12 mouse cellular contexts compared by ENCODE assay signal in genomic region chr9:108343331-108343730, GRCm38 (mm10). TPM values are rescaled to one million over a fixed set of nuclear protein-coding genes. Genes with fewer than 3 reads are reported as not detected.
DNase-seq lines count a peak whose midpoint lies in the region; ATAC-seq and TF ChIP-seq lines count a peak whose summit lies in the region.
"Had no signal": no experiment of that assay in that cellular context is flagged by ENCODE, and none has a peak within 500 bp of the region (broad histone marks: within the 10 kb centered on the region; RNA-seq: fewer than 3 reads in every experiment).

No protein-coding gene starts in this region.

- DNase-seq in kidney, adult 9 months: peak; percentile 22
- DNase-seq in kidney, postnatal 25 days: no peak
- peak; percentile 21 for DNase-seq in adipocyte (ENCODE audit: low spot score)
- no peak for DNase-seq in yolk sac, embryonic 10.5 days (ENCODE audit: low spot score)
- DNase-seq in cerebellum, postnatal 36 days: no peak
- DNase-seq in layer of hippocampus, postnatal 10 days (ENCODE audit: low spot score in 2 of 2): no peak
- DNase-seq: lung, postnatal 4 days had no signal

- peaks cover 9% of the 10 kb centered on the region for H3K4me1 ChIP-seq in embryonic fibroblast, embryonic 13.5 days (ENCODE audit: control insufficient read depth, insufficient read depth, low read length)
- peaks cover 52% of the 10 kb centered on the region for H3K4me1 ChIP-seq in liver, embryonic 16.5 days (ENCODE audit: control insufficient read depth, low read depth, low read length)

- ATAC-seq in liver, embryonic 16.5 days (ENCODE audit: low read depth): no peak
- ATAC-seq: midbrain, embryonic 16.5 days had no signal

- H3K4me2 ChIP-seq in liver, embryonic 16.5 days (ENCODE audit: low read depth, low read length): peak overlapping the region; percentile 63
- H3K4me2 ChIP-seq: limb, embryonic 12.5 days had no signal

- no peak for TF ChIP-seq POLR2A in embryonic fibroblast, embryonic 13.5 days (IDR thresholded peaks at IDR 0.05; ENCODE audit: low read depth, low read length)

- H3K9me3 ChIP-seq in liver, embryonic 16.5 days (replicated peaks; ENCODE audit: control insufficient read depth, low read length): no peaks in the 10 kb centered on the region
- H3K9me3 ChIP-seq: limb, embryonic 12.5 days had no signal

- no peak overlapping the region for H3K4me3 ChIP-seq in embryonic fibroblast, embryonic 13.5 days (ENCODE audit: insufficient read depth, low read length)
- no peak overlapping the region for H3K4me3 ChIP-seq in liver, embryonic 16.5 days (ENCODE audit: low read depth, low read length)
- H3K4me3 ChIP-seq: layer of hippocampus, adult 2 months; limb, embryonic 12.5 days had no signal

- peaks cover 13% of the 10 kb centered on the region for H3K36me3 ChIP-seq in liver, embryonic 16.5 days (ENCODE audit: control insufficient read depth, insufficient read depth)

- peak overlapping the region; percentile 54 for H3K9ac ChIP-seq in liver, embryonic 16.5 days (ENCODE audit: low read depth, low read length)
- H3K9ac ChIP-seq: limb, embryonic 12.5 days had no signal

- no peak for TF ChIP-seq CTCF in embryonic fibroblast, embryonic 13.5 days (IDR thresholded peaks at IDR 0.05; ENCODE audit: borderline replicate concordance, insufficient read depth, low read length)

- H3K27ac ChIP-seq in embryonic fibroblast, embryonic 13.5 days (ENCODE audit: insufficient read depth, low read length): peak overlapping the region; percentile 98
- H3K27ac ChIP-seq in liver, embryonic 16.5 days (ENCODE audit: low read length): peak overlapping the region; percentile 100
- H3K27ac ChIP-seq: limb, embryonic 12.5 days had no signal

- no peaks in the 10 kb centered on the region for H3K27me3 ChIP-seq in liver, embryonic 16.5 days (ENCODE audit: control insufficient read depth, insufficient read depth, low read depth, low read length)
- H3K27me3 ChIP-seq: limb, embryonic 12.5 days had no signal

- 37% methylated on average over 3 of the region's 3 CpGs for WGBS in liver, embryonic 16.5 days (ENCODE audit: insufficient replicate concordance)

RNA-seq across cellular contexts. Expression of gene Usp4, which starts 4.3 kb away (rescaled TPM):
- 93.4 and 102 TPM in 2 replicates for polyA plus RNA-seq in embryonic fibroblast, embryonic 13.5 days (2011; ENCODE audit: insufficient read length, low read depth, missing spikeins)
- 61.7 and 68.8 TPM in 2 replicates for polyA plus RNA-seq in liver, embryonic 16.5 days (2015; fragmentation: Nextera tagmentation; extraction: Ambion mirVana)
- total RNA-seq in layer of hippocampus, postnatal 10 days (2021): 100 to 1,000 TPM; 121 to 132 TPM

RNA-seq across cellular contexts. Expression of gene Gpx1, which starts 4.6 kb away (rescaled TPM):
- 328 and 399 TPM in 2 replicates for polyA plus RNA-seq in embryonic fibroblast, embryonic 13.5 days (2011; ENCODE audit: insufficient read length, low read depth, missing spikeins)
- polyA plus RNA-seq in liver, embryonic 16.5 days (2015; fragmentation: Nextera tagmentation; extraction: Ambion mirVana): 5,943 and 6,062 TPM in 2 replicates
- 10 to 100 TPM; 63.6 to 67.8 TPM for total RNA-seq in layer of hippocampus, postnatal 10 days (2021)

RNA-seq across cellular contexts. Expression of gene Tcta, which starts 37.4 kb away (rescaled TPM):
- 22.9 and 24.5 TPM in 2 replicates for polyA plus RNA-seq in embryonic fibroblast, embryonic 13.5 days (2011; ENCODE audit: insufficient read length, low read depth, missing spikeins)
- polyA plus RNA-seq in liver, embryonic 16.5 days (2015; fragmentation: Nextera tagmentation; extraction: Ambion mirVana): 14.9 and 15.2 TPM in 2 replicates
- 10 to 100 TPM; 44.8 to 46.9 TPM for total RNA-seq in layer of hippocampus, postnatal 10 days (2021)

RNA-seq across cellular contexts. Expression of gene Rhoa, which starts 37.4 kb away (rescaled TPM):
- polyA plus RNA-seq in embryonic fibroblast, embryonic 13.5 days (2011; ENCODE audit: insufficient read length, low read depth, missing spikeins): 575 and 590 TPM in 2 replicates
- 190 and 213 TPM in 2 replicates for polyA plus RNA-seq in liver, embryonic 16.5 days (2015; fragmentation: Nextera tagmentation; extraction: Ambion mirVana)
- 100 to 1,000 TPM; 212 to 222 TPM for total RNA-seq in layer of hippocampus, postnatal 10 days (2021)

RNA-seq across cellular contexts. Expression of gene Amt, which starts 46.7 kb away (rescaled TPM):
- polyA plus RNA-seq in embryonic fibroblast, embryonic 13.5 days (2011; ENCODE audit: insufficient read length, low read depth, missing spikeins): 2.6 and 3.7 TPM in 2 replicates
- polyA plus RNA-seq in liver, embryonic 16.5 days (2015; fragmentation: Nextera tagmentation; extraction: Ambion mirVana): 14.4 and 15.0 TPM in 2 replicates
- 10 to 100 TPM; 24.6 to 26.5 TPM for total RNA-seq in layer of hippocampus, postnatal 10 days (2021)

Comparison
In these comparisons a context has a peak if more than half of its experiments do, and no peak if none do; other contexts are left out.
1. DNase-seq: peak in kidney, adult 9 months (single experiment) and adipocyte (single experiment); none in kidney, postnatal 25 days (0 of 2), yolk sac, embryonic 10.5 days (single experiment), cerebellum, postnatal 36 days (0 of 2) and layer of hippocampus, postnatal 10 days (0 of 2).
2. RNA of gene Gpx1, which starts 4.6 kb away (polyA plus RNA-seq): 5,943 to 6,062 TPM in liver, embryonic 16.5 days; 328 to 399 TPM in embryonic fibroblast, embryonic 13.5 days; every median in the first group is over 10 times any median in the second.